Mouse (Mus musculus) stomach, embryonic 15.5 days (tissue): Measurements from ENCODE around the gene Sgca. TPM values are rescaled to one million over a fixed set of nuclear protein-coding genes. Genes with fewer than 3 reads are reported as not detected.

Experiments used
- ATAC-seq: fragments of 200-750 bp; cut with Nextera tagmentation; 2 replicates; pipeline ENCODE4 v1.8.0; 2017; ENCODE audit warnings: low read depth, moderate number of reproducible peaks, moderate TSS enrichment; ENCODE audit not compliant: insufficient read depth, low FRiP score
- H3K27ac ChIP-seq: fragments of 300-500 bp; sonication (generic); 2 replicates; pipeline ENCODE4 v1.5.1; 2015; ENCODE audit warnings: mild to moderate bottlenecking, inconsistent platforms
- H3K27me3 ChIP-seq: fragments of 300-500 bp; sonication (generic); replicated peaks from 2 replicates; pipeline ENCODE4 v1.6.1; 2015; ENCODE audit warnings: inconsistent platforms
- H3K36me3 ChIP-seq: fragments of 300-500 bp; sonication (generic); 2 replicates; pipeline ENCODE4 v1.6.1; 2015; ENCODE audit warnings: inconsistent platforms
- H3K4me1 ChIP-seq: fragments of 300-500 bp; sonication (generic); 2 replicates; pipeline ENCODE4 v1.6.1; 2015; ENCODE audit warnings: inconsistent platforms
- H3K4me2 ChIP-seq: fragments of 300-500 bp; sonication (generic); 2 replicates; pipeline ENCODE4 v1.6.1; 2015; ENCODE audit warnings: mild to moderate bottlenecking, inconsistent platforms
- H3K4me3 ChIP-seq: fragments of 300-500 bp; sonication (generic); replicated peaks from 2 replicates; pipeline ENCODE4 v1.5.1; 2015; ENCODE audit warnings: inconsistent platforms
- H3K9ac ChIP-seq: fragments of 300-500 bp; sonication (generic); 2 replicates; pipeline ENCODE4 v1.6.1; 2015; ENCODE audit warnings: inconsistent platforms
- H3K9me3 ChIP-seq: fragments of 300-500 bp; sonication (generic); 2 replicates; pipeline ENCODE4 v1.6.1; 2016; ENCODE audit warnings: inconsistent platforms
- WGBS: fragments of 180-500 bp; shearing (Covaris S2); methylation state at CpG from one replicate; pipeline ENCODE4 v1.1.7; 2015; 5-methylcytosine and 5-hydroxymethylcytosine counted together
- polyA plus RNA-seq: library from polyadenylated mRNA; unstranded; fragments of >200 nt; fragmentation: Nextera tagmentation; extraction: Ambion mirVana; gene quantifications from 2 replicates; pipeline ENCODE4 v1.2.1, GENCODE M21; 2015

Gene Sgca
- polyA plus RNA-seq, 1 experiment from 2014 or later, result 0.17 TPM

DNA sequence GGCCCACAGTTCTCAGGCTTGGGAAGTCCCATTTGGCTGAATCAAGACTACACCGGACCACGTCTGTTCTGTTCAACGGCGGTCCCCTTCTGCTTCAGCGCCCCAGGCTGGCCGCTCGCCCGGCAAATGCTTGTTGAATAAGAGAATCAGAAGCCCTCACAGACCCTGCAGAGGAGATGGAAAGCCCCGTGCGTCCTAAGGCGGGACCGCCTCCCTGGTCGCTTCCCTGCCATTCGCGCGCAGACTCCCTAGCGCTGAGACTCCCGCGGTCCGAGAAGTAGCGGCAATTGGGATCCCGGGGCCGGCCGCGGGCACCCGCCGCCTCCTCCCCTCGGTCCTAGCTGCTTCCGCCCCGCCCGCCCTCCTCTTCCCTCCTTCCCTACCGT, 33.5 kb upstream of the Sgca start, which contains the start of gene Samd14:
TSS of gene Samd14 (plus strand) at position 251 of the 386 bp plus-strand sequence.
- H3K4me2 ChIP-seq, result peak within 1 kb of the TSS; percentile 83
- peaks cover 40% of the 10 kb centered on the region; the same call in 1 of the 2 replicates for H3K4me1 ChIP-seq

DNA sequence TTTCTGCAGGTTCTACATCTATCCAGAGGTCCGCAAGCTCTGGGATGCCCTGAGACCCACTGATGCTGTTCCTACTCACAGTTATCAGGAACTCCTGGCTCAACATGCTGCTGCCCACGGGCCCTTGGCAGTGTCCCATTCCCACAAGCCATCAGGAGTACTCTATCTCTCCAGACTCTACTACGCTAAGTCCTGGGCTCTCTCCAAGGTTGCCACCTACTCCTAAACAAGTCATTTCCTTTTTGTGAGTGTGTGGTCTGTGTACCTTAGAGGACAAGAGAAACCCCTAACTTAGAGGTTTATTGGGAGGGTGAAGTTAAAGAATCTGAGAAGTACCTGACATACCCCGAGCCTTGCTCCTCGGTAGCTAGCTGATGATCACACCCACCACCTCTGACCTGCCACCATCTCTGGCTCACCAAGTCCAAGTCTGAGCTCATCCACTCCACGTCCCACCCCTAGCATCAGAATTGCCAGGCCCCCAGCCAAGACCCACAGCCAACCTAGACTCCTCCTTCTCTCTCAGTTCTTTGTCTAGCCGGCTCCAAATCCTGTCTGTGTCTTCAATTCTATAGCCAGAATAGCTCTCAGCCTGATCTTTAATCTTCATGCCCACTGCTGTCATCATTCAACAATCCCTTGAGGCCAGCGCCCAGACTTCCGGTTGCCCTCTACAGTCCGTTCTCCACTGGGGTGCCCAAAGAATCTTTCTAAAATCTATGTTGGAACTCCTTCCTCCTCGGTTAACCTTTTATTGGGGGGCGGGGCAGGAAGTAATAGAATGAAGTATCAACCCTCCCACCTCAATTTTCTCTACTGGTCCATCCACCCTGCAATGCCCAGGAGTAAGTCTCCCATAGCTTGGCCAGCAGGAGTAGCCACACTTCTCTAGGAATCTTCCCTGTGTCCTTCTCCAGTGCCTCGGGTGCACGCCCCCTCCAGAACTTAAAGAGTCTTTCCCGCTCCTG, 32.8 kb upstream of the Sgca start:
- peak overlapping the region; percentile 92 for H3K27ac ChIP-seq
- 28% methylated on average over 15 of the region's 15 CpGs for WGBS
- H3K4me3 ChIP-seq, result peak overlapping the region; percentile 71
- no peaks in the 10 kb centered on the region for H3K9me3 ChIP-seq
- peaks cover 40% of the 10 kb centered on the region; the same call in 1 of the 2 replicates for H3K4me1 ChIP-seq
- H3K27me3 ChIP-seq, result no peaks in the 10 kb centered on the region
- H3K4me2 ChIP-seq, result peak overlapping the region; percentile 83
- H3K9ac ChIP-seq, result peak overlapping the region; percentile 48
- peak; percentile 1; the same call in 1 of the 2 replicates for ATAC-seq
- peaks cover 15% of the 10 kb centered on the region for H3K36me3 ChIP-seq

More for the DNA sequence above, 33.5 kb upstream of the Sgca start, which contains the start of gene Samd14:
- peak; percentile 40 for ATAC-seq
- peak within 1 kb of the TSS; percentile 60 for H3K9ac ChIP-seq
- under 1% methylated on average over 31 of the region's 32 CpGs for WGBS
- H3K36me3 ChIP-seq, result peaks cover 9% of the 10 kb centered on the region
- peak within 1 kb of the TSS; percentile 71 for H3K4me3 ChIP-seq
- no peaks in the 10 kb centered on the region for H3K27me3 ChIP-seq
- H3K27ac ChIP-seq, result peak within 1 kb of the TSS; percentile 92
- H3K9me3 ChIP-seq, result no peaks in the 10 kb centered on the region

DNA sequence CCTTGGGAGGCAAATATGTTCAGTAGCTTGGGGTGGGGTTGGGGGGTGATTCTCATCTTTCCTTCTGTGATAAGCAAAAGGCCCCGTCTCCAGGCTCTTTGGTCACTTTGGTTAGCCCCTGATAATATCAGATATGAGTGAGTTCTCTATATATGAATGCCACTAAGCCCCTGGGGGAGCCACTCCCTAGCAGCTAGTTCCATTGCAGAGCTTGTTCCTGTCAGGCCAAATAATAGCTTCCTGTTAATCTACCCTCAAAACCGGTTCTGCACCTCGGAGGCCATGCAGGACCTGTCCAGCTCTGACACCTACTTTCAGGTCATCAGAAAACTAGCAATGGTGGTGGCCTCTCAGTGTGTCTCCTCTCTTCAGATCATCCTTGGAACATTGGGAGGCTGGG, 31.3 kb upstream of the Sgca start:
- H3K9ac ChIP-seq, result no peak overlapping the region
- H3K27me3 ChIP-seq, result no peaks in the 10 kb centered on the region
- WGBS, result 50% methylated on average over 3 of the region's 3 CpGs
- H3K4me2 ChIP-seq, result no peak overlapping the region; the same call in 1 of the 2 replicates
- no peak for ATAC-seq
- peaks cover 27% of the 10 kb centered on the region for H3K36me3 ChIP-seq
- no peak overlapping the region; the same call in 1 of the 2 replicates for H3K4me3 ChIP-seq
- peak overlapping the region; percentile 84 for H3K27ac ChIP-seq
- H3K9me3 ChIP-seq, result no peaks in the 10 kb centered on the region
- H3K4me1 ChIP-seq, result peaks cover 38% of the 10 kb centered on the region; the same call in 1 of the 2 replicates

DNA sequence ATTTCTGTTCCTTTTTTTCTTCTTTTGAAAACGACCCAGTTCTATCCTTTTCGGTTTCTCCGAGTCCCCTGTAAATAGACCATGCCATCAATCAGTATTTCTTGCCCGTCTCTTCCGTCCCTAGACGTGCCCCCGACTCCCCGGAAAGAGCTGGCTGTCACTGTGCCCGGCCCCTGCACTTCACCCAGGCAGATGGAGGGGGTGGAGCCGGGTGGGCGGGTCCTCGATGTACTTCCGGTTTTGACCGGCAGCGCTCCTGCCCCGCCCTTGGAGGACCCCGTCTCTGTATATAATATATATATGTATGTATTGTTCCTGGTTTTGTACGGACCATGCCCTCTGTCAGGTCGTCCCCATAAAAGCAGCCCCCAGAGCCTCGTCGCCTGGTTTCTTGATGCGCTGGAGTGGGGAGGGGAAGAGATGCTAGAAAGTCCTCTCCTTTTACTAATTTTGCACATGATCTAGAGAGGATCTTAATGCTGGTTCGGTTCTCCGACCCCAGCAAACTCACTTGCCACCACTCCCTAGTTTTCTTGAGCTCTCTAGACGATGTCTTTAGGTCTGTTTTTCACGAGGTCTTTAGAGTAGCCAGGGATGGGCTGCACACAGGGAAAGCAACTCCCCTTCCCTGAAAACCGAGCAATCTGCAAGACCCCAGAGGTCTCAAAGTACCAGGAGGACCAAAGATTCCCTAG, 30.5 kb upstream of the Sgca start:
- Histone ChIP-seq H3K27me3 (no peaks in the 10 kb centered on the region), H3K4me3 (peak overlapping the region; percentile 44), H3K36me3 (peaks cover 33% of the 10 kb centered on the region), H3K4me2 (peak overlapping the region; percentile 75), H3K27ac (peak overlapping the region; percentile 84), H3K4me1 (peaks cover 31% of the 10 kb centered on the region; the same call in 1 of the 2 replicates), H3K9ac (peak overlapping the region; percentile 36; the same call in 1 of the 2 replicates), H3K9me3 (no peaks in the 10 kb centered on the region)
- ATAC-seq, result peak; percentile 47
- under 1% methylated on average over 27 of the region's 27 CpGs for WGBS

DNA sequence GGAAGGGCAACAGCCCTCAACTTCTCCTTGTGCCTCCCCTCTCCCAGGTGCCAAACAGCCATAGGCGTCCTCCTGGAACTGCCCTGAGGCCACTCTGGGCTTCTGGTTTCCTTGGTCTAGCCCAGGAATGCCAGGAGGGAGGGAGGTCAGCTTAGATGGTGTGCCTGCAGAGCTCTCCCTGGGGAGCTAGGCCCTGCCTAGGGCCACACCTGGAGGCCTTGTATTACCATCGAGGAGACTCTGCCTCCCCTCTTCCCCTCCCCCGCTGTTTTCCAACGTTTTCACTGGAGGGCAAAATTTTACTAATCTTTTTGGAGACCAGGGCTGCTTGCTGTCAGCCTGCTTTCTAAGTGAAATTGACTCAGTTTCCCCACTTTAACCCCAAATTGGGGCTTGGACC, 29.9 kb upstream of the Sgca start:
- H3K36me3 ChIP-seq, result peaks cover 37% of the 10 kb centered on the region
- no peaks in the 10 kb centered on the region for H3K27me3 ChIP-seq
- H3K27ac ChIP-seq, result peak overlapping the region; percentile 84
- H3K4me1 ChIP-seq, result peaks cover 27% of the 10 kb centered on the region
- 33% methylated on average over 4 of the region's 4 CpGs for WGBS
- H3K9ac ChIP-seq, result peak overlapping the region; percentile 36; the same call in 1 of the 2 replicates
- ATAC-seq, result no peak
- peak overlapping the region; percentile 44; the same call in 1 of the 2 replicates for H3K4me3 ChIP-seq
- no peaks in the 10 kb centered on the region for H3K9me3 ChIP-seq
- H3K4me2 ChIP-seq, result peak overlapping the region; percentile 75

DNA sequence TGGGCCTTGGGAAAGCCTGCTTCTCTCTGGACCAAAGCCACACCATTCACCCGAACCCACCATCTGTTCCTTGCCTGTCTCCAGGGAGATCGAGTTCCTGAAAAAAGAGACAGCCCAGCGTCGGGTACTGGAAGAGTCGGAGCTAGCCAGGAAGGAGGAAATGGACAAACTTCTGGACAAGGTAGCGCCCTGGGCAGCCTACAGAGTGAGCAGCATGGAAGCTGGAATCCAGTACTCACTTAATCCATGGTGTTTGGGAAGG, 28.7 kb upstream of the Sgca start:
- H3K4me3 ChIP-seq, result no peak overlapping the region
- H3K27me3 ChIP-seq, result no peaks in the 10 kb centered on the region
- ATAC-seq, result no peak
- H3K36me3 ChIP-seq, result peaks cover 41% of the 10 kb centered on the region
- H3K4me2 ChIP-seq, result no peak overlapping the region
- no peak overlapping the region for H3K27ac ChIP-seq
- no peak overlapping the region for H3K9ac ChIP-seq
- H3K9me3 ChIP-seq, result no peaks in the 10 kb centered on the region
- H3K4me1 ChIP-seq, result peaks cover 38% of the 10 kb centered on the region
- 61% methylated on average over 6 of the region's 6 CpGs for WGBS

DNA sequence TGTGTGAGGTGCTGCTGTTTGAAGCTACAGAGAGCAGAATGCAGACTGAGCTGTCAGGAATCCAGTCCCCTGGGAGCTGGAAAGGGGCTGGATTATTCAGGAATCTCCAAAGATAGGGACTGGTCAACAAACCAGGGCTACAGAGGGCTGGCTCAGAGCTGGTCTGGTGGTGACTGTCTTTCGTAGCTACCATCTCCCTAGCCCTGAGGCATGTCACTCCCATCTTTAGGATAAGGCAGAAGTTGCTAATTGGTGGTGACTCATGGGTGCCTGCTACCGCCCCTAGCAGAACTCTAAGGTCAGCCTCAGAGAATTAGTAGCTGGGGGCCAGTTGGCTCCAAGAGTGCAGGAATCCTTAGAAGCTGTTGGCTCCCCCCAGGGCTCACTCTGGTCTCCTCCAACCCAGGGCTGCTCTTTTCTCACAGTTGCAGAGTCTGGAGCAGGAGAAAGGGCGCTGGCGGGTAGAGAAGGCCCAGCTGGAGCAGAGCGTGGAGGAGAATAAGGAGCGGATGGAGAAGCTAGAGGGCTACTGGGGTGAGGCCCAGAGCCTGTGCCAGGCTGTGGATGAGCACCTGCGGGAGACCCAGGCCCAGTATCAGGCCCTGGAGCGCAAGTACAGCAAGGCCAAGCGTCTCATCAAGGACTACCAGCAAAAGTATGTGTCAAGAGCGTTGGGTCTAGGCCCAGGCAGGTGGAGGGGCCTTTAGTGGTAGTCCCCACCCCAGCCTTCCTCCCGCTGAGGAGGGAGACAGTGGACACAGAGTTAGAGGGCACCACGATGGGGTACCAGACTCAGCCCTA, 28.2 kb upstream of the Sgca start:
- Histone ChIP-seq H3K9ac (no peak overlapping the region), H3K36me3 (peaks cover 41% of the 10 kb centered on the region), H3K27ac (no peak overlapping the region)

DNA sequence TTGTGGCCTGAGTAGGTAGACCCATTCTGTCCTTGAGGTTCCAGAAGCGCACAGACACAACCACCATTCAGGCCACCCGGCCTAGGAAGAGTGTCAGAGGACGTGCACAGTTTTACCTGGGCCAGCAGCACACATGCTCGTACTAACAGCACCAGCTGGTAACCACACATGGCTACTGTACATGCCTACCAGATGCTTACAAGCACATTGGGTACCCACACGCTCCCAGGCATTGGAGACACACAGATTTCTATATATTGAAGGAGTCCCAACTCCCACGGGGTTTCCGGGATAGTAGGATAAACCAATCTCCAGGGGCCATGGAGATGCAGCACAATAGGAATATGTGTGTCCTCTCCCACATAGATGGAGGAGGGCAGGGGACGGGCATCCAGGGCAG, 26.6 kb upstream of the Sgca start:
- Histone ChIP-seq H3K4me3 (no peak overlapping the region), H3K9me3 (no peaks in the 10 kb centered on the region), H3K27ac (no peak overlapping the region), H3K36me3 (peaks cover 54% of the 10 kb centered on the region), H3K4me2 (no peak overlapping the region), H3K9ac (no peak overlapping the region), H3K27me3 (no peaks in the 10 kb centered on the region), H3K4me1 (peaks cover 37% of the 10 kb centered on the region)
- WGBS, result 92% methylated on average over 8 of the region's 8 CpGs
- ATAC-seq, result no peak

More for the DNA sequence above, 28.2 kb upstream of the Sgca start:
- WGBS, result 85% methylated on average over 12 of the region's 12 CpGs
- Histone ChIP-seq H3K9me3 (no peaks in the 10 kb centered on the region), H3K4me3 (no peak overlapping the region), H3K4me2 (no peak overlapping the region), H3K4me1 (peaks cover 44% of the 10 kb centered on the region), H3K27me3 (no peaks in the 10 kb centered on the region)
- ATAC-seq, result no peak

DNA sequence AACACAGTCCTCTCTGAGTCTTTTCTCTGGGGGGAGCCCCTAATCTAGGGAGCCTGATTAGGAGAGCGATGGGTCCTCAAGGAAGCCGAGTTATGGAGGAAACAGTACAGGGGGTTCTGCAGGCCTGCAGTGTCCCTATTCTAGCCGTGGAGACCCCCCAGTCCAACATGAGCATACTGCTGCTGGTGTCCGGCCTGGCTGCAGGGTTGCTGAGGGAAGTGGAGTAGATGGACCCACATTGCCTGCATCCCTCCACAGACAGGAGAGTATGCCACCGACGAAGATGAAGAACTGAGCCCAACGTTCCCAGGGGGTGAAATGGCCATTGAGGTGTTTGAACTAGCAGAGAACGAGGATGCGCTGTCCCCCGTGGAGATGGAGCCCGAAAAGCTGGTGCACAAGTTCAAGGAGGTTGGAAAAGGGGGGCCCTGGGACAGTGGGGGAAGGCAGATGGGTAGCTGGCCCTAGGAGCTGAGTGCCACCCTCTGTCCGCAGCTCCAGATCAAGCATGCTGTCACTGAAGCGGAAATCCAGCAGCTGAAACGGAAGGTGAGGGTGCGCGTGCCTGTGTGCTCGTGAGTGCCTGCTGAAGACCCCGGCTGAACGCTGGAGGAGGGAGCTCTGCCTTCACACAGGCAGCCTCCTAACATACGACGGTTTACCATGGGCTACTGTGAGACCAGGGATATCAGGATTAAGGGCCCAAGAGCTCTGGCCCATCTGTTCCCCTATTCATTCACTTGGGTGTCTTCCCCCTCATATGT, 25.6 kb upstream of the Sgca start:
- Histone ChIP-seq H3K27ac (no peak overlapping the region), H3K36me3 (peaks cover 57% of the 10 kb centered on the region), H3K9me3 (no peaks in the 10 kb centered on the region), H3K27me3 (no peaks in the 10 kb centered on the region), H3K9ac (no peak overlapping the region), H3K4me1 (peaks cover 32% of the 10 kb centered on the region), H3K4me2 (no peak overlapping the region), H3K4me3 (no peak overlapping the region)
- ATAC-seq, result no peak
- WGBS, result 88% methylated on average over 21 of the region's 21 CpGs

DNA sequence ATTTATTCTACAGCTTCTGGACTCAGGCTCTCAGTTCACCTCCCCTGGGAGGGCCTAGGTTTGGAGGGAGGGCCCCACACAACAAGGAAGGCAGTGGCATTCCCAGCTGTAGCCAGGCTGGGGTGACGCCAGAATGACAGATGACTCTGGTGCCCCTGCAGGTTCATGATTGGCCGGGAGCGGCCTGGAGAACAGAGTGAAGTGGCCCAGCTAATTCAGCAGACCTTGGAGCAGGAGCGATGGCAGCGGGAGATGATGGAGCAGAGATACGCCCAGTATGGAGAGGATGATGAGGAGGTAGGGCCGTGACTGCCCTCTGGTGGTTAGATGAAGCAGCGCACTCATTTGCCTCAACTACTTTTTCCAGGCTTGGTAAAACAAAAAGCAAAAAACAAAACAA, 24.9 kb upstream of the Sgca start:
- no peak overlapping the region for H3K4me3 ChIP-seq
- WGBS, result 5% methylated on average over 8 of the region's 8 CpGs
- no peak; the same call in 1 of the 2 replicates for ATAC-seq
- H3K4me1 ChIP-seq, result peaks cover 33% of the 10 kb centered on the region
- no peak overlapping the region for H3K9ac ChIP-seq
- H3K9me3 ChIP-seq, result no peaks in the 10 kb centered on the region
- peaks cover 64% of the 10 kb centered on the region for H3K36me3 ChIP-seq
- H3K27ac ChIP-seq, result peak overlapping the region; percentile 67
- no peaks in the 10 kb centered on the region for H3K27me3 ChIP-seq
- H3K4me2 ChIP-seq, result no peak overlapping the region

DNA sequence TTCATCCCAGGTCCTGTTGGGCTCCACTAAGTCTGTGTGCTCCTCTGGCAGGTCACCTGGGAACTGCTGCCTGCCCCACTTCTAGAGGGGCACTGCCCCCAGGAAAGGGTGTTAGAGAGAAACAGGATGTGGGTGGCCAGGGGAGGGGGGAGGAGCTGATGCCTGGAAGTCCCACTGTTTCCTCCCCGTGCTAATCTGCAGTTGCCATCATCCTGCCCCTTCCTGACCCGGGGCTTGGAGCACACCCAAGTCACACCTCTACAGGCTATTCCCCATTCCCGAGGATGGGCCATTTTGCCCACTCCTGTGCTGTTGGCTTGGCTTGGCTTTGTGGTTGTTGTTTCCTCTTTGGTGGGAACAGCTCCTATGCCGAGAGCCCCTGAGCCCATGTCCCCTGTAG, 24.4 kb upstream of the Sgca start:
- no peaks in the 10 kb centered on the region for H3K9me3 ChIP-seq
- H3K9ac ChIP-seq, result no peak overlapping the region
- H3K36me3 ChIP-seq, result peaks cover 64% of the 10 kb centered on the region
- no peak for ATAC-seq
- peak overlapping the region; percentile 67 for H3K27ac ChIP-seq
- H3K4me3 ChIP-seq, result no peak overlapping the region
- whole genome bisulfite sequencing, result 33% methylated on average over 4 of the region's 4 CpGs
- H3K4me2 ChIP-seq, result no peak overlapping the region
- H3K4me1 ChIP-seq, result peaks cover 33% of the 10 kb centered on the region
- no peaks in the 10 kb centered on the region for H3K27me3 ChIP-seq
